In genomic region chr5:34286516-34286915, GRCm38 (mm10) we compare ENCODE assay signal across 9 mouse cellular contexts. TPM values are rescaled to one million over a fixed set of nuclear protein-coding genes. Genes with fewer than 3 reads are reported as not detected.
DNase-seq lines count a peak whose midpoint lies in the region; ATAC-seq lines count a peak whose summit lies in the region.
"Had no signal": no experiment of that assay in that cellular context is flagged by ENCODE, and none has a peak within 500 bp of the region (broad histone marks: within the 10 kb centered on the region; RNA-seq: fewer than 3 reads in every experiment).

No protein-coding gene starts in this region.

- H3K27me3 ChIP-seq in kidney, embryonic 14.5 days (ENCODE audit: control insufficient read depth, insufficient read depth, low read length), result peaks cover 48% of the 10 kb centered on the region
- peaks cover 24% of the 10 kb centered on the region for H3K27me3 ChIP-seq in hindbrain, embryonic 14.5 days (ENCODE audit: control insufficient read depth, insufficient read depth, low read length)
- peaks cover 22% of the 10 kb centered on the region for H3K27me3 ChIP-seq in midbrain, embryonic 15.5 days (replicated peaks)

- H3K36me3 ChIP-seq in kidney, embryonic 14.5 days (ENCODE audit: control insufficient read depth, insufficient read depth, low read length), result no peaks in the 10 kb centered on the region
- no peaks in the 10 kb centered on the region for H3K36me3 ChIP-seq in hindbrain, embryonic 14.5 days (replicated peaks; ENCODE audit: control insufficient read depth, insufficient read depth)
- H3K36me3 ChIP-seq in midbrain, embryonic 15.5 days (replicated peaks), result no peaks in the 10 kb centered on the region

- no peak for DNase-seq in kidney, postnatal 25 days
- DNase-seq in cerebellum, postnatal 10 days, result peak; percentile 64 to 74
- no peak for DNase-seq in hindbrain, embryonic 14.5 days (ENCODE audit: low spot score)
- DNase-seq in adrenal gland, postnatal 4 days (ENCODE audit: low spot score in 2 of 2), result no peak
- DNase-seq in testis, postnatal 14 days (ENCODE audit: low spot score), result no peak

- peaks cover 14% of the 10 kb centered on the region; the same call in 1 of the 2 replicates for H3K4me1 ChIP-seq in kidney, embryonic 14.5 days (ENCODE audit: control insufficient read depth, insufficient read depth, low read length)
- peaks cover 10% of the 10 kb centered on the region for H3K4me1 ChIP-seq in hindbrain, embryonic 14.5 days (replicated peaks; ENCODE audit: control insufficient read depth, insufficient read depth, low read length)
- peaks cover 17% of the 10 kb centered on the region for H3K4me1 ChIP-seq in midbrain, embryonic 15.5 days

- H3K27ac ChIP-seq in kidney, embryonic 14.5 days (ENCODE audit: low read depth, low read length), result no peak overlapping the region
- no peak overlapping the region for H3K27ac ChIP-seq in hindbrain, embryonic 14.5 days
- H3K27ac ChIP-seq in midbrain, embryonic 15.5 days, result no peak overlapping the region

- ATAC-seq in kidney, embryonic 14.5 days (ENCODE audit: low FRiP score, low TSS enrichment), result no peak
- ATAC-seq in hindbrain, embryonic 14.5 days (ENCODE audit: low FRiP score), result no peak
- no peak for ATAC-seq in midbrain, embryonic 15.5 days (replicated peaks)
- no peak for ATAC-seq in monocyte, adult 5-6 weeks (replicated peaks; ENCODE audit: insufficient number of reproducible peaks, low FRiP score, low TSS enrichment, poor library complexity, severe bottlenecking)

- no peaks in the 10 kb centered on the region for H3K9me3 ChIP-seq in kidney, embryonic 14.5 days (ENCODE audit: control insufficient read depth, low read length)
- H3K9me3 ChIP-seq in hindbrain, embryonic 14.5 days (ENCODE audit: control insufficient read depth, low read length), result no peaks in the 10 kb centered on the region
- no peaks in the 10 kb centered on the region for H3K9me3 ChIP-seq in midbrain, embryonic 15.5 days

- H3K4me3 ChIP-seq in kidney, embryonic 14.5 days (ENCODE audit: low read length), result peak overlapping the region; percentile 62
- H3K4me3 ChIP-seq in hindbrain, embryonic 14.5 days (replicated peaks; ENCODE audit: low read length), result peak overlapping the region; percentile 77
- H3K4me3 ChIP-seq in midbrain, embryonic 15.5 days, result peak overlapping the region; percentile 65

- WGBS in kidney, embryonic 14.5 days, result 4% methylated on average over 11 of the region's 11 CpGs
- 2% methylated on average over 11 of the region's 11 CpGs for WGBS in hindbrain, embryonic 14.5 days
- 3% methylated on average over 11 of the region's 11 CpGs for WGBS in midbrain, embryonic 15.5 days

- no peak overlapping the region for H3K9ac ChIP-seq in kidney, embryonic 14.5 days (ENCODE audit: low read depth, low read length)
- no peak overlapping the region for H3K9ac ChIP-seq in hindbrain, embryonic 14.5 days
- peak overlapping the region; percentile 65; the same call in 1 of the 2 replicates for H3K9ac ChIP-seq in midbrain, embryonic 15.5 days

- H3K4me2 ChIP-seq in kidney, embryonic 14.5 days (replicated peaks; ENCODE audit: low read depth, low read length), result peak overlapping the region; percentile 98
- peak overlapping the region; percentile 92 for H3K4me2 ChIP-seq in hindbrain, embryonic 14.5 days (replicated peaks)
- H3K4me2 ChIP-seq in midbrain, embryonic 15.5 days, result peak overlapping the region; percentile 85

RNA-seq across cellular contexts. Expression of gene Zfyve28, which starts 1.7 kb away (rescaled TPM):
- 0.14 and 0.37 TPM in 2 replicates for polyA plus RNA-seq in kidney, embryonic 14.5 days (2014; fragmentation: Nextera tagmentation; extraction: Ambion mirVana)
- polyA plus RNA-seq in hindbrain, embryonic 14.5 days (2014; fragmentation: Nextera tagmentation; extraction: Ambion mirVana), result 3.8 and 4.6 TPM in 2 replicates
- 4.7 and 6.1 TPM in 2 replicates for polyA plus RNA-seq in midbrain, embryonic 15.5 days (2015; fragmentation: Nextera tagmentation; extraction: Ambion mirVana)
- total RNA-seq in monocyte, adult 5-6 weeks (2017), result 0.43 to 3.9 TPM (median 0.67 TPM) in 3 replicates
- total RNA-seq in adrenal gland, postnatal 4 days (2021), result 1 to 10 TPM in 1 of 2 experiments, under 1 TPM in 1; 0.79 to 1.1 TPM
- total RNA-seq: liver, adult 2 months had no signal

RNA-seq across cellular contexts. Expression of gene Cfap99, which starts 1.9 kb away (rescaled TPM):
- not detected in 2 replicates for polyA plus RNA-seq in kidney, embryonic 14.5 days (2014; fragmentation: Nextera tagmentation; extraction: Ambion mirVana)
- polyA plus RNA-seq in hindbrain, embryonic 14.5 days (2014; fragmentation: Nextera tagmentation; extraction: Ambion mirVana), result 0.09 and 0.15 TPM in 2 replicates
- polyA plus RNA-seq in midbrain, embryonic 15.5 days (2015; fragmentation: Nextera tagmentation; extraction: Ambion mirVana), result 0.10 and 0.28 TPM in 2 replicates
- 0.38 TPM in 1 of 3 replicates, not detected in the others for total RNA-seq in monocyte, adult 5-6 weeks (2017)
- total RNA-seq in adrenal gland, postnatal 4 days (2021), result under 1 TPM in 1 of 2 experiments, not detected in 1; 0.14 TPM
- total RNA-seq: liver, adult 2 months had no signal
- polyA plus RNA-seq: liver, adult 2 months had no signal

RNA-seq across cellular contexts. Expression of gene Rnf4, which starts 49.6 kb away (rescaled TPM):
- polyA plus RNA-seq in kidney, embryonic 14.5 days (2014; fragmentation: Nextera tagmentation; extraction: Ambion mirVana), result 140 and 213 TPM in 2 replicates
- 139 and 147 TPM in 2 replicates for polyA plus RNA-seq in hindbrain, embryonic 14.5 days (2014; fragmentation: Nextera tagmentation; extraction: Ambion mirVana)
- 130 and 132 TPM in 2 replicates for polyA plus RNA-seq in midbrain, embryonic 15.5 days (2015; fragmentation: Nextera tagmentation; extraction: Ambion mirVana)
- total RNA-seq in monocyte, adult 5-6 weeks (2017), result 155 to 183 TPM (median 179 TPM) in 3 replicates
- 100 to 1,000 TPM; 129 TPM for total RNA-seq in adrenal gland, postnatal 4 days (2021)

Comparison
In these comparisons a context has a peak if more than half of its experiments do, and no peak if none do; other contexts are left out.
1. DNase-seq: peak in cerebellum, postnatal 10 days (2 of 2); none in kidney, postnatal 25 days (0 of 2), hindbrain, embryonic 14.5 days (single experiment), adrenal gland, postnatal 4 days (0 of 2) and testis, postnatal 14 days (single experiment).
2. Peak in every context shown above with its lines, with median percentiles within 50 percentile points of each other: H3K4me2 ChIP-seq and H3K4me3 ChIP-seq.